Comparison of ENCODE assay signal across 10 mouse cellular contexts in genomic region chr6:71438070-71438469, GRCm38 (mm10). TPM values are rescaled to one million over a fixed set of nuclear protein-coding genes. Genes with fewer than 3 reads are reported as not detected.
DNase-seq lines count a peak whose midpoint lies in the region; ATAC-seq and TF ChIP-seq lines count a peak whose summit lies in the region.
"Had no signal": no experiment of that assay in that cellular context is flagged by ENCODE, and none has a peak within 500 bp of the region (broad histone marks: within the 10 kb centered on the region; RNA-seq: fewer than 3 reads in every experiment).

No protein-coding gene starts in this region.

- no peak for TF ChIP-seq EP300 in lung, postnatal 0 days (IDR thresholded peaks at IDR 0.05)

- no peaks in the 10 kb centered on the region for H3K36me3 ChIP-seq in lung, postnatal 0 days (ENCODE audit: insufficient read depth, low read length)
- no peaks in the 10 kb centered on the region for H3K36me3 ChIP-seq in liver, embryonic 13.5 days
- H3K36me3 ChIP-seq in stomach, embryonic 16.5 days (ENCODE audit: control insufficient read depth, insufficient read depth, low read length): no peaks in the 10 kb centered on the region

- TF ChIP-seq CTCF in gastrocnemius, adult 2 months (IDR thresholded peaks at IDR 0.05): no peak
- TF ChIP-seq CTCF in lung, postnatal 0 days (IDR thresholded peaks at IDR 0.05): no peak

- intact Hi-C loops in gastrocnemius, adult 2 months (cut with DNase I): loop anchor here (10.0 kb wide), 1 partner anchor 367 kb away; no protein-coding TSS in a partner anchor
- intact Hi-C loops in left cerebral cortex, postnatal 10 days (cut with DNase I): loop anchor here (10.0 kb wide), 1 partner anchor 367 kb away; no protein-coding TSS in a partner anchor

- H3K4me1 ChIP-seq in lung, postnatal 0 days (ENCODE audit: insufficient read depth, low read depth, low read length): peaks cover 9% of the 10 kb centered on the region; the same call in 1 of the 2 replicates
- peaks cover 39% of the 10 kb centered on the region for H3K4me1 ChIP-seq in liver, embryonic 13.5 days (replicated peaks)
- peaks cover 23% of the 10 kb centered on the region for H3K4me1 ChIP-seq in stomach, embryonic 16.5 days (ENCODE audit: control insufficient read depth, insufficient read depth, low read length)

- no peaks in the 10 kb centered on the region for H3K27me3 ChIP-seq in lung, postnatal 0 days (replicated peaks; ENCODE audit: insufficient read depth, low read length)
- H3K27me3 ChIP-seq in liver, embryonic 13.5 days: no peaks in the 10 kb centered on the region
- no peaks in the 10 kb centered on the region for H3K27me3 ChIP-seq in stomach, embryonic 16.5 days (ENCODE audit: control insufficient read depth, insufficient read depth, low read length)

- H3K9me3 ChIP-seq in lung, postnatal 0 days (ENCODE audit: low read length): no peaks in the 10 kb centered on the region
- H3K9me3 ChIP-seq in liver, embryonic 13.5 days (replicated peaks): no peaks in the 10 kb centered on the region
- H3K9me3 ChIP-seq in stomach, embryonic 16.5 days (replicated peaks; ENCODE audit: control insufficient read depth, low read length): 0 out of 2 replicates have a peak, but pooled peaks cover 2% of the 10 kb centered on the region

- H3K27ac ChIP-seq in gastrocnemius, adult 2 months: peak overlapping the region; percentile 35; the same call in 1 of the 2 replicates
- no peak overlapping the region for H3K27ac ChIP-seq in lung, postnatal 0 days (ENCODE audit: low read length)
- no peak overlapping the region for H3K27ac ChIP-seq in liver, embryonic 13.5 days
- H3K27ac ChIP-seq in stomach, embryonic 16.5 days (ENCODE audit: low read length): no peak overlapping the region

- H3K4me3 ChIP-seq in gastrocnemius, adult 2 months: peak overlapping the region; percentile 98
- no peak overlapping the region for H3K4me3 ChIP-seq in lung, postnatal 0 days (ENCODE audit: low read depth, low read length)
- peak overlapping the region; percentile 20 for H3K4me3 ChIP-seq in liver, embryonic 13.5 days (replicated peaks)
- 0 out of 2 replicates have a peak overlapping the region, but pooled peaks have one; percentile 1 for H3K4me3 ChIP-seq in stomach, embryonic 16.5 days (replicated peaks; ENCODE audit: low read length)

- no peak for ATAC-seq in lung, postnatal 0 days
- ATAC-seq in liver, embryonic 13.5 days (ENCODE audit: low read depth): no peak
- no peak for ATAC-seq in stomach, embryonic 16.5 days (ENCODE audit: insufficient read depth, low FRiP score)

- DNase-seq in gastrocnemius, adult 2 months: no peak
- no peak for DNase-seq in gastrocnemius, adult 18-20 months (ENCODE audit: low spot score)
- no peak for DNase-seq in lung, postnatal 0 days (ENCODE audit: low spot score)
- no peak for DNase-seq in lung, adult 18-20 months
- DNase-seq in liver, embryonic 13.5 days: no peak
- DNase-seq in left cerebral cortex, postnatal 10 days (ENCODE audit: extremely low spot score in 1 of 2, low spot score in 2 of 2): no peak
- DNase-seq in T-cell, adult 2 months (ENCODE audit: low spot score): no peak
- DNase-seq: adrenal gland, adult 8-10 months; kidney, postnatal 4 days had no signal

- H3K9ac ChIP-seq in lung, postnatal 0 days (replicated peaks; ENCODE audit: low read depth): no peak overlapping the region
- H3K9ac ChIP-seq in liver, embryonic 13.5 days: peak overlapping the region; percentile 49; the same call in 1 of the 2 replicates
- no peak overlapping the region for H3K9ac ChIP-seq in stomach, embryonic 16.5 days (ENCODE audit: low read length)

- 48% methylated on average over 1 of the region's 1 CpGs for WGBS in lung, postnatal 0 days
- WGBS in liver, embryonic 13.5 days (ENCODE audit: insufficient replicate concordance): 49% methylated on average over 1 of the region's 1 CpGs
- WGBS in stomach, embryonic 16.5 days: 62% methylated on average over 1 of the region's 1 CpGs

- 0 out of 2 replicates have a peak overlapping the region, but pooled peaks have one; percentile 0 for H3K4me2 ChIP-seq in lung, postnatal 0 days (replicated peaks; ENCODE audit: low read depth, low read length)
- peak overlapping the region; percentile 47 for H3K4me2 ChIP-seq in liver, embryonic 13.5 days
- peak overlapping the region; percentile 25 for H3K4me2 ChIP-seq in stomach, embryonic 16.5 days (ENCODE audit: low read depth, low read length)

RNA-seq across cellular contexts. Expression of gene Rmnd5a, which starts 2.4 kb away (rescaled TPM):
- total RNA-seq in gastrocnemius, adult 2 months (2021): 100 to 1,000 TPM; 114 to 132 TPM
- 100 to 1,000 TPM; 128 to 132 TPM for total RNA-seq in gastrocnemius, adult 18-20 months (2021)
- polyA plus RNA-seq in lung, postnatal 0 days (2015; fragmentation: Nextera tagmentation; extraction: Ambion mirVana): 12.5 and 13.0 TPM in 2 replicates
- 5.6 and 6.2 TPM in 2 replicates for polyA plus RNA-seq in liver, embryonic 13.5 days (2015; fragmentation: Nextera tagmentation; extraction: Ambion mirVana)
- polyA plus RNA-seq in stomach, embryonic 16.5 days (2015; fragmentation: Nextera tagmentation; extraction: Ambion mirVana): 9.5 and 10.1 TPM in 2 replicates
- 10 to 100 TPM; 74.8 to 76.3 TPM for total RNA-seq in left cerebral cortex, postnatal 10 days (2021)

RNA-seq across cellular contexts. Expression of gene Rnf103, which starts 55.6 kb away (rescaled TPM):
- total RNA-seq in gastrocnemius, adult 2 months (2021): 10 to 100 TPM; 20.2 to 20.3 TPM
- 10 to 100 TPM; 18.7 to 19.6 TPM for total RNA-seq in gastrocnemius, adult 18-20 months (2021)
- 17.7 and 18.9 TPM in 2 replicates for polyA plus RNA-seq in lung, postnatal 0 days (2015; fragmentation: Nextera tagmentation; extraction: Ambion mirVana)
- 5.4 and 6.9 TPM in 2 replicates for polyA plus RNA-seq in liver, embryonic 13.5 days (2015; fragmentation: Nextera tagmentation; extraction: Ambion mirVana)
- 8.1 and 9.2 TPM in 2 replicates for polyA plus RNA-seq in stomach, embryonic 16.5 days (2015; fragmentation: Nextera tagmentation; extraction: Ambion mirVana)
- 10 to 100 TPM; 54.4 to 56.0 TPM for total RNA-seq in left cerebral cortex, postnatal 10 days (2021)
